Mouse (Mus musculus) brain, embryonic 18.5 days (tissue): ENCODE results near the gene Pde4b.

Experiments used
- DNase-seq: peaks from one replicate; pipeline ENCODE4 v3.0.0-alpha.2; 2012; ENCODE audit warnings: low read depth, low spot score

Gene Pde4b

GRCm38 (mm10) chr4:102655331-102655730 is 568.0 kb downstream of the Pde4b start:
- DNase-seq = no peak

GRCm38 (mm10) chr4:102656494-102657036 is 569.2 kb downstream of the Pde4b start:
- DNase-seq = peak; percentile 49
